ENCODE assay signal across 31 mouse cellular contexts in the genomic region with DNA sequence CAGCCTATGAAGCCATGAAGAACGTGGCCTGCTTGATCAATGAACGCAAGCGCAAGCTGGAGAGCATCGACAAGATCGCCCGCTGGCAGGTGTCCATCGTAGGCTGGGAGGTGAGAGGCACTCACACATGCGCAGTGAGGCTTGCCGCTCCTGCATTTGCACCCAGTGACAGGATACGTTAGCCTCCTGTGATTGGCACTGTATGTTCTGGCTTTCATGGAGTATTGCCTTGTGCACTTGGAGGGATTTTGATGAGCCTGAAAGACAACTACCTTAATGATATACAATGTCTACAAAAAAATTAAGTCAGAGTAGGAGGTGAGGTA. TPM values are rescaled to one million over a fixed set of nuclear protein-coding genes. Genes with fewer than 3 reads are reported as not detected.
DNase-seq lines count a peak whose midpoint lies in the region; ATAC-seq lines count a peak whose summit lies in the region.
"Had no signal": no experiment of that assay in that cellular context is flagged by ENCODE, and none has a peak within 500 bp of the region (broad histone marks: within the 10 kb centered on the region; RNA-seq: fewer than 3 reads in every experiment).

No protein-coding gene starts in this region.

- no peak overlapping the region for H3K4me2 ChIP-seq in hindbrain, embryonic 13.5 days
- H3K4me2 ChIP-seq in hindbrain, embryonic 12.5 days (replicated peaks): no peak overlapping the region
- H3K4me2 ChIP-seq in midbrain, embryonic 15.5 days: no peak overlapping the region
- H3K4me2 ChIP-seq in forebrain, embryonic 15.5 days (replicated peaks): peak overlapping the region; percentile 19
- H3K4me2 ChIP-seq: heart, embryonic 11.5 days; hindbrain, embryonic 15.5 days; limb, embryonic 15.5 days had no signal

- WGBS in hindbrain, embryonic 13.5 days: 70% methylated on average over 10 of the region's 10 CpGs
- WGBS in hindbrain, embryonic 12.5 days: 81% methylated on average over 10 of the region's 10 CpGs
- WGBS in midbrain, embryonic 15.5 days: 70% methylated on average over 10 of the region's 10 CpGs
- 97% methylated on average over 10 of the region's 10 CpGs for WGBS in midbrain, embryonic 10.5 days
- WGBS in forebrain, embryonic 10.5 days: 89% methylated on average over 10 of the region's 10 CpGs
- 16% methylated on average over 10 of the region's 10 CpGs for WGBS in forebrain, embryonic 15.5 days

- peaks cover 56% of the 10 kb centered on the region for H3K36me3 ChIP-seq in hindbrain, embryonic 13.5 days
- peaks cover 75% of the 10 kb centered on the region for H3K36me3 ChIP-seq in hindbrain, embryonic 12.5 days
- H3K36me3 ChIP-seq in midbrain, embryonic 15.5 days (replicated peaks): no peaks in the 10 kb centered on the region; the same call in 1 of the 2 replicates
- peaks cover 97% of the 10 kb centered on the region for H3K36me3 ChIP-seq in midbrain, embryonic 10.5 days
- H3K36me3 ChIP-seq in forebrain, embryonic 10.5 days (replicated peaks): peaks cover 100% of the 10 kb centered on the region
- H3K36me3 ChIP-seq in forebrain, embryonic 15.5 days: peaks cover 22% of the 10 kb centered on the region
- H3K36me3 ChIP-seq: G1E had no signal

- 0 out of 2 replicates have a peak, but pooled peaks cover 6% of the 10 kb centered on the region for H3K4me1 ChIP-seq in hindbrain, embryonic 13.5 days (replicated peaks)
- no peaks in the 10 kb centered on the region for H3K4me1 ChIP-seq in hindbrain, embryonic 12.5 days
- H3K4me1 ChIP-seq in midbrain, embryonic 15.5 days: peaks cover 6% of the 10 kb centered on the region; the same call in 1 of the 2 replicates
- H3K4me1 ChIP-seq in midbrain, embryonic 10.5 days: no peaks in the 10 kb centered on the region
- H3K4me1 ChIP-seq in forebrain, embryonic 10.5 days: peaks cover 12% of the 10 kb centered on the region
- H3K4me1 ChIP-seq in forebrain, embryonic 15.5 days: peaks cover 13% of the 10 kb centered on the region
- H3K4me1 ChIP-seq: hindbrain, embryonic 15.5 days; limb, embryonic 10.5 days; limb, embryonic 15.5 days had no signal

- no peak for DNase-seq in midbrain, embryonic 10.5 days (ENCODE audit: low spot score)
- no peak for DNase-seq in forebrain, embryonic 10.5 days (ENCODE audit: extremely low spot score, low spot score)
- no peak for DNase-seq in thymus, postnatal 10 days (ENCODE audit: low spot score in 2 of 2)
- DNase-seq in cerebellum, postnatal 36 days: no peak
- DNase-seq: adrenal gland, postnatal 14 days; cerebellum, adult 11 months; cerebellum, adult 9-10 months; gastrocnemius, postnatal 14 days; heart, postnatal 36 days; kidney, adult 2 months; kidney, postnatal 4 days; layer of hippocampus, adult 9-11 months; lung, adult 2 months; lung, postnatal 10 days; thymus, adult 18-20 months; thymus, postnatal 36 days had no signal

- H3K9me3 ChIP-seq in hindbrain, embryonic 13.5 days: no peaks in the 10 kb centered on the region
- no peaks in the 10 kb centered on the region for H3K9me3 ChIP-seq in hindbrain, embryonic 12.5 days (replicated peaks)
- H3K9me3 ChIP-seq in midbrain, embryonic 15.5 days: no peaks in the 10 kb centered on the region
- H3K9me3 ChIP-seq in midbrain, embryonic 10.5 days (replicated peaks): no peaks in the 10 kb centered on the region
- H3K9me3 ChIP-seq in forebrain, embryonic 10.5 days: no peaks in the 10 kb centered on the region
- H3K9me3 ChIP-seq in forebrain, embryonic 15.5 days: no peaks in the 10 kb centered on the region
- H3K9me3 ChIP-seq: G1E; hindbrain, embryonic 15.5 days; limb, embryonic 10.5 days; limb, embryonic 15.5 days had no signal

- no peak overlapping the region for H3K9ac ChIP-seq in hindbrain, embryonic 13.5 days
- no peak overlapping the region for H3K9ac ChIP-seq in hindbrain, embryonic 12.5 days
- no peak overlapping the region for H3K9ac ChIP-seq in midbrain, embryonic 15.5 days
- no peak overlapping the region for H3K9ac ChIP-seq in forebrain, embryonic 15.5 days (replicated peaks)
- H3K9ac ChIP-seq: hindbrain, embryonic 15.5 days; limb, embryonic 15.5 days; liver, embryonic 14.5 days had no signal

- no peak for ATAC-seq in hindbrain, embryonic 13.5 days (ENCODE audit: low FRiP score)
- ATAC-seq in hindbrain, embryonic 12.5 days (ENCODE audit: low FRiP score): no peak
- peak; percentile 53 for ATAC-seq in midbrain, embryonic 15.5 days (replicated peaks)
- ATAC-seq in forebrain, embryonic 15.5 days (replicated peaks): peak; percentile 59

- no peaks in the 10 kb centered on the region for H3K27me3 ChIP-seq in hindbrain, embryonic 13.5 days
- no peaks in the 10 kb centered on the region for H3K27me3 ChIP-seq in hindbrain, embryonic 12.5 days
- H3K27me3 ChIP-seq in midbrain, embryonic 15.5 days (replicated peaks): no peaks in the 10 kb centered on the region
- H3K27me3 ChIP-seq in midbrain, embryonic 10.5 days (ENCODE audit: low read depth, poor library complexity, severe bottlenecking): no peaks in the 10 kb centered on the region
- no peaks in the 10 kb centered on the region for H3K27me3 ChIP-seq in forebrain, embryonic 10.5 days (ENCODE audit: poor library complexity, severe bottlenecking)
- H3K27me3 ChIP-seq in forebrain, embryonic 15.5 days: no peaks in the 10 kb centered on the region
- H3K27me3 ChIP-seq: hindbrain, embryonic 15.5 days; limb, embryonic 15.5 days; Patski had no signal

- no peak overlapping the region for H3K4me3 ChIP-seq in hindbrain, embryonic 13.5 days
- no peak overlapping the region for H3K4me3 ChIP-seq in hindbrain, embryonic 12.5 days
- no peak overlapping the region for H3K4me3 ChIP-seq in midbrain, embryonic 15.5 days
- H3K4me3 ChIP-seq in midbrain, embryonic 10.5 days: no peak overlapping the region
- H3K4me3 ChIP-seq in forebrain, embryonic 10.5 days: no peak overlapping the region
- no peak overlapping the region for H3K4me3 ChIP-seq in forebrain, embryonic 15.5 days
- H3K4me3 ChIP-seq: erythroblast, embryonic 14.5 days; hindbrain, embryonic 15.5 days; limb, embryonic 10.5 days; limb, embryonic 15.5 days had no signal

- peak overlapping the region; percentile 27; the same call in 1 of the 2 replicates for H3K27ac ChIP-seq in hindbrain, embryonic 13.5 days
- H3K27ac ChIP-seq in hindbrain, embryonic 12.5 days: no peak overlapping the region
- 0 out of 2 replicates have a peak overlapping the region, but pooled peaks have one; percentile 5 for H3K27ac ChIP-seq in midbrain, embryonic 15.5 days
- H3K27ac ChIP-seq in midbrain, embryonic 10.5 days (replicated peaks): no peak overlapping the region
- H3K27ac ChIP-seq in forebrain, embryonic 10.5 days: 0 out of 2 replicates have a peak overlapping the region, but pooled peaks have one; percentile 9
- H3K27ac ChIP-seq in forebrain, embryonic 15.5 days (replicated peaks): peak overlapping the region; percentile 78
- H3K27ac ChIP-seq: limb, embryonic 10.5 days; limb, embryonic 15.5 days; liver, embryonic 14.5 days; macrophage; stomach, postnatal 0 days had no signal

RNA-seq across cellular contexts. Expression of gene C1qtnf9, which starts 14.2 kb away (rescaled TPM):
- 0.12 and 0.23 TPM in 2 replicates for polyA plus RNA-seq in hindbrain, embryonic 13.5 days (2015; fragmentation: Nextera tagmentation; extraction: Ambion mirVana)
- 0.20 and 0.43 TPM in 2 replicates for polyA plus RNA-seq in hindbrain, embryonic 12.5 days (2016; fragmentation: Nextera tagmentation; extraction: Ambion mirVana)
- polyA plus RNA-seq in midbrain, embryonic 15.5 days (2015; fragmentation: Nextera tagmentation; extraction: Ambion mirVana): 0.14 and 0.19 TPM in 2 replicates
- 0.06 and 0.09 TPM in 2 replicates for polyA plus RNA-seq in midbrain, embryonic 10.5 days (2016; fragmentation: Nextera tagmentation; extraction: Ambion mirVana)
- polyA plus RNA-seq in forebrain, embryonic 10.5 days (2016; fragmentation: Nextera tagmentation; extraction: Ambion mirVana): 0.07 and 0.10 TPM in 2 replicates
- 0.13 and 0.17 TPM in 2 replicates for polyA plus RNA-seq in forebrain, embryonic 15.5 days (2015; fragmentation: Nextera tagmentation; extraction: Ambion mirVana)
- polyA plus RNA-seq: G1E; heart, embryonic 11.5 days; macrophage; neural tube, embryonic 11.5 days; Patski had no signal

RNA-seq across cellular contexts. Expression of gene Mipep, which starts 30.6 kb away (rescaled TPM):
- polyA plus RNA-seq in hindbrain, embryonic 13.5 days (2015; fragmentation: Nextera tagmentation; extraction: Ambion mirVana): 16.4 and 17.5 TPM in 2 replicates
- polyA plus RNA-seq in hindbrain, embryonic 12.5 days (2016; fragmentation: Nextera tagmentation; extraction: Ambion mirVana): 21.4 and 22.3 TPM in 2 replicates
- 19.5 and 20.5 TPM in 2 replicates for polyA plus RNA-seq in midbrain, embryonic 15.5 days (2015; fragmentation: Nextera tagmentation; extraction: Ambion mirVana)
- polyA plus RNA-seq in midbrain, embryonic 10.5 days (2016; fragmentation: Nextera tagmentation; extraction: Ambion mirVana): 21.9 and 25.4 TPM in 2 replicates
- polyA plus RNA-seq in forebrain, embryonic 10.5 days (2016; fragmentation: Nextera tagmentation; extraction: Ambion mirVana): 24.7 and 25.8 TPM in 2 replicates
- polyA plus RNA-seq in forebrain, embryonic 15.5 days (2015; fragmentation: Nextera tagmentation; extraction: Ambion mirVana): 21.4 and 22.0 TPM in 2 replicates

Comparison
In these comparisons a context has a peak if more than half of its experiments do, and no peak if none do; other contexts are left out.
1. H3K27ac ChIP-seq: peak in hindbrain, embryonic 13.5 days (single experiment), midbrain, embryonic 15.5 days (single experiment), forebrain, embryonic 10.5 days (single experiment) and forebrain, embryonic 15.5 days (single experiment); none in hindbrain, embryonic 12.5 days (single experiment) and midbrain, embryonic 10.5 days (single experiment).
2. ATAC-seq: peak in midbrain, embryonic 15.5 days (single experiment) and forebrain, embryonic 15.5 days (single experiment); none in hindbrain, embryonic 13.5 days (single experiment) and hindbrain, embryonic 12.5 days (single experiment).